Mouse (Mus musculus) intestine, embryonic 15.5 days (tissue): ENCODE measurements around the gene Slx1b. TPM values are rescaled to one million over a fixed set of nuclear protein-coding genes. Genes with fewer than 3 reads are reported as not detected.

Source experiments
- ATAC-seq: fragments of 200-750 bp; cut with Nextera tagmentation; 2 replicates; pipeline ENCODE4 v1.8.0; 2017; ENCODE audit warnings: moderate TSS enrichment, moderate library complexity
- H3K27ac ChIP-seq: fragments of 300-500 bp; sonication (generic); 2 replicates; pipeline ENCODE4 v1.5.1; 2015; ENCODE audit warnings: mild to moderate bottlenecking, inconsistent platforms
- H3K27me3 ChIP-seq: fragments of 300-500 bp; sonication (generic); replicated peaks from 2 replicates; pipeline ENCODE4 v1.6.1; 2015; ENCODE audit warnings: inconsistent platforms
- H3K36me3 ChIP-seq: fragments of 300-500 bp; sonication (generic); 2 replicates; pipeline ENCODE4 v1.6.1; 2015; ENCODE audit warnings: inconsistent platforms
- H3K4me1 ChIP-seq: fragments of 300-500 bp; sonication (generic); replicated peaks from 2 replicates; pipeline ENCODE4 v1.6.1; 2015; ENCODE audit warnings: inconsistent platforms
- H3K4me2 ChIP-seq: fragments of 300-500 bp; sonication (generic); replicated peaks from 2 replicates; pipeline ENCODE4 v1.6.1; 2015; ENCODE audit warnings: mild to moderate bottlenecking, inconsistent platforms
- H3K4me3 ChIP-seq: fragments of 300-500 bp; sonication (generic); replicated peaks from 2 replicates; pipeline ENCODE4 v1.5.1; 2015; ENCODE audit warnings: inconsistent platforms
- H3K9ac ChIP-seq: fragments of 300-500 bp; sonication (generic); 2 replicates; pipeline ENCODE4 v1.6.1; 2015; ENCODE audit warnings: inconsistent platforms
- H3K9me3 ChIP-seq: fragments of 300-500 bp; sonication (generic); 2 replicates; pipeline ENCODE4 v1.6.1; 2016; ENCODE audit warnings: inconsistent platforms
- WGBS: fragments of 180-500 bp; shearing (Covaris S2); methylation state at CpG from one replicate; pipeline ENCODE4 v1.1.7; 2015; 5-methylcytosine and 5-hydroxymethylcytosine counted together
- polyA plus RNA-seq: library from polyadenylated mRNA; unstranded; fragments of >200 nt; fragmentation: Nextera tagmentation; extraction: Ambion mirVana; gene quantifications from 2 replicates; pipeline ENCODE4 v1.2.1, GENCODE M21; 2015

The Slx1b gene
- polyA plus RNA-seq, 1 experiment from 2014 or later, result 8.1 TPM

GRCm38 (mm10) chr7:126665269-126665668 lies 30.3 kb downstream of the Slx1b start:
- peaks cover 22% of the 10 kb centered on the region for H3K4me1 ChIP-seq
- WGBS, result 89% methylated on average over 3 of the region's 3 CpGs
- H3K27me3 ChIP-seq, result no peaks in the 10 kb centered on the region
- no peaks in the 10 kb centered on the region for H3K9me3 ChIP-seq
- no peak overlapping the region for H3K4me2 ChIP-seq
- no peak overlapping the region for H3K9ac ChIP-seq
- no peak for ATAC-seq
- peaks cover 5% of the 10 kb centered on the region; the same call in 1 of the 2 replicates for H3K36me3 ChIP-seq
- H3K4me3 ChIP-seq, result no peak overlapping the region
- H3K27ac ChIP-seq, result no peak overlapping the region

- H3K27ac ChIP-seq, result 0 out of 2 replicates have a peak overlapping the region, but pooled peaks have one; percentile 13
- WGBS, result 57% methylated on average over 8 of the region's 8 CpGs
- peak; percentile 29; the same call in 1 of the 2 replicates for ATAC-seq
Observed at GRCm38 (mm10) chr7:126663646-126664045, 31.9 kb downstream of the Slx1b start.

GRCm38 (mm10) chr7:126659771-126660170 lies 35.8 kb downstream of the Slx1b start:
- ATAC-seq, result no peak
- 87% methylated on average over 3 of the region's 3 CpGs for WGBS
- H3K36me3 ChIP-seq, result peaks cover 3% of the 10 kb centered on the region; the same call in 1 of the 2 replicates
- H3K9ac ChIP-seq, result no peak overlapping the region
- H3K9me3 ChIP-seq, result no peaks in the 10 kb centered on the region
- no peak overlapping the region for H3K27ac ChIP-seq
- no peak overlapping the region for H3K4me3 ChIP-seq
- H3K4me2 ChIP-seq, result no peak overlapping the region
- peaks cover 10% of the 10 kb centered on the region; the same call in 1 of the 2 replicates for H3K4me1 ChIP-seq
- H3K27me3 ChIP-seq, result no peaks in the 10 kb centered on the region

More at GRCm38 (mm10) chr7:126663646-126664045, 31.9 kb downstream of the Slx1b start:
- Histone ChIP-seq H3K27me3 (no peaks in the 10 kb centered on the region), H3K4me3 (no peak overlapping the region), H3K9me3 (no peaks in the 10 kb centered on the region), H3K4me2 (no peak overlapping the region), H3K4me1 (peaks cover 22% of the 10 kb centered on the region), H3K9ac (no peak overlapping the region), H3K36me3 (peaks cover 3% of the 10 kb centered on the region; the same call in 1 of the 2 replicates)

GRCm38 (mm10) chr7:126657522-126657921 lies 38.1 kb downstream of the Slx1b start:
- no peak overlapping the region for H3K4me3 ChIP-seq
- WGBS, result 74% methylated on average over 1 of the region's 1 CpGs
- peaks cover 3% of the 10 kb centered on the region; the same call in 1 of the 2 replicates for H3K36me3 ChIP-seq
- no peak overlapping the region for H3K4me2 ChIP-seq
- no peak overlapping the region for H3K27ac ChIP-seq
- H3K9ac ChIP-seq, result no peak overlapping the region
- H3K9me3 ChIP-seq, result no peaks in the 10 kb centered on the region
- no peaks in the 10 kb centered on the region for H3K27me3 ChIP-seq
- 0 out of 2 replicates have a peak, but pooled peaks have one; percentile 45 for ATAC-seq
- H3K4me1 ChIP-seq, result no peaks in the 10 kb centered on the region

GRCm38 (mm10) chr7:126655695-126656094 lies 39.9 kb downstream of the Slx1b start:
- no peak overlapping the region for H3K4me3 ChIP-seq
- no peak overlapping the region for H3K9ac ChIP-seq
- no peak overlapping the region for H3K4me2 ChIP-seq
- no peaks in the 10 kb centered on the region for H3K27me3 ChIP-seq
- H3K27ac ChIP-seq, result no peak overlapping the region
- H3K9me3 ChIP-seq, result no peaks in the 10 kb centered on the region
- H3K36me3 ChIP-seq, result no peaks in the 10 kb centered on the region
- ATAC-seq, result no peak
- 93% methylated on average over 3 of the region's 3 CpGs for WGBS
- H3K4me1 ChIP-seq, result peaks cover 5% of the 10 kb centered on the region; the same call in 1 of the 2 replicates

- H3K9ac ChIP-seq, result no peak overlapping the region
- WGBS, result 84% methylated on average over 2 of the region's 2 CpGs
Observed at GRCm38 (mm10) chr7:126653991-126654390, 41.6 kb downstream of the Slx1b start.

GRCm38 (mm10) chr7:126650852-126651251 lies 44.7 kb downstream of the Slx1b start:
- WGBS, result 39% methylated on average over 2 of the region's 2 CpGs
- Histone ChIP-seq H3K4me2 (no peak overlapping the region), H3K4me3 (no peak overlapping the region), H3K9me3 (no peaks in the 10 kb centered on the region), H3K27me3 (no peaks in the 10 kb centered on the region), H3K36me3 (no peaks in the 10 kb centered on the region), H3K4me1 (peaks cover 18% of the 10 kb centered on the region), H3K27ac (no peak overlapping the region), H3K9ac (no peak overlapping the region)
- peak; percentile 79 for ATAC-seq

More at GRCm38 (mm10) chr7:126653991-126654390, 41.6 kb downstream of the Slx1b start:
- no peaks in the 10 kb centered on the region for H3K36me3 ChIP-seq
- H3K4me2 ChIP-seq, result no peak overlapping the region
- no peak overlapping the region for H3K27ac ChIP-seq
- peaks cover 13% of the 10 kb centered on the region for H3K4me1 ChIP-seq
- H3K4me3 ChIP-seq, result no peak overlapping the region
- no peaks in the 10 kb centered on the region for H3K9me3 ChIP-seq
- H3K27me3 ChIP-seq, result no peaks in the 10 kb centered on the region
- ATAC-seq, result no peak

- peak; percentile 97 for ATAC-seq
- H3K36me3 ChIP-seq, result no peaks in the 10 kb centered on the region
- peak within 1 kb of the TSS; percentile 92 for H3K27ac ChIP-seq
- under 1% methylated on average over 53 of the region's 57 CpGs for WGBS
- peaks cover 18% of the 10 kb centered on the region for H3K4me1 ChIP-seq
- H3K4me2 ChIP-seq, result peak within 1 kb of the TSS; percentile 73
- H3K4me3 ChIP-seq, result peak within 1 kb of the TSS; percentile 59
- H3K27me3 ChIP-seq, result no peaks in the 10 kb centered on the region
- H3K9ac ChIP-seq, result peak within 1 kb of the TSS; percentile 66
- H3K9me3 ChIP-seq, result no peaks in the 10 kb centered on the region
Observed at GRCm38 (mm10) chr7:126649231-126650051, 46.1 kb downstream of the Slx1b start, which contains the start of gene Sgf29. TSS of gene Sgf29 (plus strand) at chr7:126649309.

GRCm38 (mm10) chr7:126648486-126648885 lies 47.1 kb downstream of the Slx1b start:
- Histone ChIP-seq H3K4me2 (peak overlapping the region; percentile 73), H3K27me3 (no peaks in the 10 kb centered on the region), H3K4me3 (peak overlapping the region; percentile 59; the same call in 1 of the 2 replicates), H3K4me1 (peaks cover 18% of the 10 kb centered on the region), H3K36me3 (no peaks in the 10 kb centered on the region), H3K9me3 (no peaks in the 10 kb centered on the region), H3K9ac (no peak overlapping the region), H3K27ac (no peak overlapping the region)
- WGBS, result 80% methylated on average over 4 of the region's 4 CpGs
- no peak for ATAC-seq

- Histone ChIP-seq H3K4me2 (no peak overlapping the region), H3K27me3 (no peaks in the 10 kb centered on the region), H3K27ac (no peak overlapping the region), H3K9me3 (no peaks in the 10 kb centered on the region), H3K36me3 (no peaks in the 10 kb centered on the region), H3K4me1 (peaks cover 12% of the 10 kb centered on the region; the same call in 1 of the 2 replicates), H3K4me3 (no peak overlapping the region), H3K9ac (no peak overlapping the region)
- 70% methylated on average over 5 of the region's 5 CpGs for WGBS
- ATAC-seq, result no peak
Observed at GRCm38 (mm10) chr7:126645708-126646107, 49.9 kb downstream of the Slx1b start.

- Histone ChIP-seq H3K27me3 (no peaks in the 10 kb centered on the region), H3K27ac (no peak overlapping the region), H3K4me2 (no peak overlapping the region), H3K4me1 (peaks cover 8% of the 10 kb centered on the region; the same call in 1 of the 2 replicates), H3K4me3 (no peak overlapping the region), H3K36me3 (no peaks in the 10 kb centered on the region), H3K9ac (no peak overlapping the region), H3K9me3 (no peaks in the 10 kb centered on the region)
- no peak for ATAC-seq
Observed at GRCm38 (mm10) chr7:126644914-126645313, 50.7 kb downstream of the Slx1b start.

GRCm38 (mm10) chr7:126644345-126644744 lies 51.2 kb downstream of the Slx1b start:
- H3K9ac ChIP-seq, result no peak overlapping the region
- H3K9me3 ChIP-seq, result no peaks in the 10 kb centered on the region
- no peak for ATAC-seq
- H3K4me1 ChIP-seq, result peaks cover 5% of the 10 kb centered on the region; the same call in 1 of the 2 replicates
- H3K36me3 ChIP-seq, result no peaks in the 10 kb centered on the region
- H3K4me2 ChIP-seq, result no peak overlapping the region
- H3K4me3 ChIP-seq, result no peak overlapping the region
- H3K27me3 ChIP-seq, result no peaks in the 10 kb centered on the region
- 71% methylated on average over 3 of the region's 3 CpGs for WGBS
- no peak overlapping the region for H3K27ac ChIP-seq
